Mouse (Mus musculus): ENCODE data around the gene Arel1. TPM values are rescaled to one million over a fixed set of nuclear protein-coding genes. Genes with fewer than 3 reads are reported as not detected.
A peak's percentile ranks its signal among the peaks of the same experiment; 100 is the strongest.

The Arel1 gene
- polyA plus RNA-seq, 1 experiment from 2014 or later, result 10.8 TPM

DNA sequence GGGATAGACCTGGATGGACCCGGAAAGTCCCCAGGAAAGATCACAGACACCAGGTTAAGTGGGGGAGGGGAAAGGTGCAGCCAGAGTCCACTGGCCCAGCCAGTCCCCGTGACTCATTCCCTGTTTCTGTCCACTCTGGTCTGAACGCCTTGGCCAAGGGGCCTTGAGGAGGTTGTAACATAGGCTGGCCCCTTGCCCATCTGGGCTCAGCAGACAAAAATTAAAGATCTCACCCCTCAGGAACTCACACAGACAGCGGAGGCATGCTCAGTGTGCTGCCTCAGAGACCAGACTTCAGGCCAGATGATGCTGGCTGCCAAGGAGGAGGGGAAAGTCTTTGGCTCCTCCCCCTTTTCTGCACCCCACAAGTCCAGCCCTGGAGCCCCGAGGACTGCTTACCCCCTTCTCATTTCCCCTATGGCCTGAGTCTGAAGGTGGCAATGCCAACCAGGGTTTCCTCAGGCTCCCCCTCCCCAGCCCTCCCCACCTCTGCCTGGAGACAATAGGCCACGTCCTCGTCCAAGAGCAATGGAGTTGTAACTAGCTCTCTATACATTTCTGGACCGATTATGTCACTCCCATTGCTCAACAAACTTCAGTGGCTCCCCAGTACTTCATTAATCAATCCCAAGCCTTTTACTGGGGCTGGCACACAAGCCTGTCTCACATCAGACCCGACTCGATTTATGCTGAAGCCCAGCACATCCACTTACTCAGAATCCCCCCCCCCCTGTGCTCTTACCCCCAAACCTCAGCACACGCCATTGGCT is 85.4 kb downstream of the Arel1 start:
- Histone ChIP-seq H3K4me1 (peaks cover 4% of the 10 kb centered on the region; the same call in 1 of the 2 replicates), H3K27me3 (ENCODE audit: insufficient read depth, poor library complexity, severe bottlenecking) (peaks cover 36% of the 10 kb centered on the region), H3K4me3 (no peak overlapping the region), H3K9me3 (no peaks in the 10 kb centered on the region), H3K36me3 (no peaks in the 10 kb centered on the region), H3K27ac (no peak overlapping the region)
- no peak for DNase-seq (ENCODE audit: low spot score)
- WGBS, result 67% methylated on average over 11 of the region's 11 CpGs

DNA sequence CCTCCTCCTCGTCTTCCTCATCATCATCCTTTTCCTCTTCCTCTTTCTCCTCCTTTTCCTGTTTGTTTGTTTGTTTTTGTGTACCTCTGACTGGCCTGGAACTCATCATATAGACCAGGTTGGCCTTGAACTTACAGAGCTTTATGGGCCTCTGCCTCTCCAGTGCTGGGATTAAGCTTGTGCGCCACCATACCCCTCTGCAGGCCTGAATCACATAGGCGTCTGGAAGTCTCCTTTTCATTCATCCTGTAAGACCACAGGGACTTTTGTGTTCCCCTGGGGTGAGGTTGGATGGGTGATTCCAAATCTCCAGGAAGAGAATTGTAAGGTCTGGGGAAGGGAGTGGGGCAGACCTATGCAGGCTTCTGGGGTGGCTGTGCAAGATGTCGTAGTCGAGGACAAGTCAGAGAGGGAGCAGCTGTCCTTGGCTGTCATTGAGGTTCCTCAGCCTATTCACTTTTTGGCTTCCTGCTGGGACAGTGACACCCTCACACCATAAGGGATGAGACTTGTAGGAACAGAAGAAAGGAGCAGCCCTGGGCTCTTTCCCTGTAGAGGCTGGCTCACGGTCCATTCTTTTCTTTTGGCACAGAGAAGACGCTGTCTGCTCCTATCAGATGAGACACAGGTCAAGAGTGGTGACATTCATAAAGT is 86.2 kb downstream of the Arel1 start:
- Histone ChIP-seq H3K4me3 (no peak overlapping the region), H3K9me3 (no peaks in the 10 kb centered on the region), H3K4me1 (peaks cover 4% of the 10 kb centered on the region; the same call in 1 of the 2 replicates), H3K27me3 (ENCODE audit: insufficient read depth, poor library complexity, severe bottlenecking) (peaks cover 43% of the 10 kb centered on the region), H3K27ac (no peak overlapping the region), H3K36me3 (no peaks in the 10 kb centered on the region)
- 78% methylated on average over 7 of the region's 7 CpGs for WGBS
- no peak for DNase-seq (ENCODE audit: low spot score)

DNA sequence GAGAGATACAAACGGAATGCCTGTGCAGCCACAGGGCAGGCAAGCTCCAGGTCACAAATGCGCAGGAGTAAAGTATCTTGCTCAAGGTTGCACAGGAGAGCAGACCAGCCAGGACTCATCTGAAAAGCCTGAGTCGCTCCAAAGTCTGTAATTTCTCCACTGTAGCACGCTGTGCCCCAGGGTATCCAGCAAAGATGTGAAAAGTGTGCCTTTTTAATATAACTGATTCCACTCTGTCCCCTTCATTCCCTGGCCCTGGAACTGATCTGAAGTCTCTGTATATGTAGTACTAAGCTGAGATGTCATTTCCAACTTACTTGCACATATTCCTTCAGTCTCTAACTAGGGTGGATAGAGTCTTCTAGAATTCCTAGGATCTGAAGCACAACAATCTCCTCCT is 87.9 kb downstream of the Arel1 start:
- DNase-seq (ENCODE audit: low spot score), result no peak
- peaks cover 61% of the 10 kb centered on the region for H3K27me3 ChIP-seq (ENCODE audit: insufficient read depth, poor library complexity, severe bottlenecking)
- WGBS, result 76% methylated on average over 4 of the region's 4 CpGs

DNA sequence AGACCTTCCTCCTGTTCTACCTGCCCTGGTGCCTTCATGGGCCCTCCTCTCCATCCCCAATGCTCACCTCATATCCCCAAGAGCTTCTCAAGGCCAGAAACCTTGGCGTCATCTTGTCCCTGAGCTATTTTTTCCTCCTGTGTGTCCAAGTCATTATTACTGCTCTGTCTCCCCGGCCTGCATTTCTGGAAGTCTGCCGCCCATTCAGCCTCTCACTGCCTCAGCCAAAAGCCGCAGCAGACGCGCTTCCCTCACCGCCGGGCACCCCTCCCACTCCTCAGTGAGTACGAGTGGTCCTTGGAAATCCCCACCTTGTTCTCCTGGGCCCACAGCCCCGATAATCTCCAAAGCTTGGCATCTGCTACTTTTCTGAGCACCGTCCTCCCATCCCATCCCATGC is 90.6 kb downstream of the Arel1 start:
- H3K36me3 ChIP-seq, result no peaks in the 10 kb centered on the region
- H3K9me3 ChIP-seq, result no peaks in the 10 kb centered on the region
- H3K27ac ChIP-seq, result no peak overlapping the region
- no peak for DNase-seq (ENCODE audit: low spot score)
- 55% methylated on average over 11 of the region's 11 CpGs for WGBS
- H3K4me3 ChIP-seq, result no peak overlapping the region
- H3K4me1 ChIP-seq, result peaks cover 23% of the 10 kb centered on the region
- H3K27me3 ChIP-seq (ENCODE audit: insufficient read depth, poor library complexity, severe bottlenecking), result peaks cover 85% of the 10 kb centered on the region

More for the DNA sequence above, 87.9 kb downstream of the Arel1 start:
- Histone ChIP-seq H3K4me3 (no peak overlapping the region), H3K36me3 (no peaks in the 10 kb centered on the region), H3K9me3 (no peaks in the 10 kb centered on the region), H3K4me1 (peaks cover 4% of the 10 kb centered on the region; the same call in 1 of the 2 replicates), H3K27ac (no peak overlapping the region)

DNA sequence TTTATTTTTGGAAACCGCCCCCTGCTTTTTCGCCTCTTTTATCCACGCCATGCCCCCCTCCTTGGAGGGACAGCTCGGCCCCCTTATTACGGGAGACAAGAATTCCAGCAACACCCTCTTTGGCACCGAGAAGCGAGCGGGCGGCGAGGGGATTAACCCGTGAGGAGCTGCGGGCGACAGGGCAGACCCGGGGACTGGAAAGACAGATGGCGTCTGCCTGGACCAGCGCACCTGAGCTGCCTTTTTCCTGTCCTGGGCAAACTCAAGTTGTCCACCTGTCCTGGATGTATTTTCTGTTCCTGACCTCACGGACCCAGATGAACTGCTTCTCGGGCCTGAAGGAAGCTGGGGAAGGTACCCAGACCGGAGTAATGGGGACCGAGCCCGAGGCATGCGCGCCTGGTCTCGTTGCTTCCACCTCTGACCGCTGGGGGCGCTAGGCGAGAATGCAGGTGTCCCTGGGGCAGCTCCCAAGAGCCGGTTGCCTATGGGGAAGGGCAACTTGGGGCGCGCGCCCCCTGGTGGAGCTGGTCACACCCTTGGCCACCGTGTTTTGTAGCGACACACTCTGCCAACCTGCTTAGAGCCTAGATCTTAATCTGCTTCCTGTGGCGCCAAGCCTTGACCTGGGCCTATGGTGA is 94.1 kb downstream of the Arel1 start, which contains the start of gene Ltbp2:
Gene Ltbp2 (minus strand): TSS at position 52 of the 641 bp plus-strand sequence.
- 3% methylated on average over 34 of the region's 34 CpGs for WGBS
- Histone ChIP-seq H3K4me1 (peaks cover 23% of the 10 kb centered on the region), H3K27ac (no peak within 1 kb of the TSS; the same call in 1 of the 2 replicates), H3K36me3 (no peaks in the 10 kb centered on the region), H3K27me3 (ENCODE audit: insufficient read depth, poor library complexity, severe bottlenecking) (peaks cover 80% of the 10 kb centered on the region), H3K9me3 (no peaks in the 10 kb centered on the region), H3K4me3 (peak within 1 kb of the TSS; percentile 58)
- peak; percentile 93 for DNase-seq (ENCODE audit: low spot score)

DNA sequence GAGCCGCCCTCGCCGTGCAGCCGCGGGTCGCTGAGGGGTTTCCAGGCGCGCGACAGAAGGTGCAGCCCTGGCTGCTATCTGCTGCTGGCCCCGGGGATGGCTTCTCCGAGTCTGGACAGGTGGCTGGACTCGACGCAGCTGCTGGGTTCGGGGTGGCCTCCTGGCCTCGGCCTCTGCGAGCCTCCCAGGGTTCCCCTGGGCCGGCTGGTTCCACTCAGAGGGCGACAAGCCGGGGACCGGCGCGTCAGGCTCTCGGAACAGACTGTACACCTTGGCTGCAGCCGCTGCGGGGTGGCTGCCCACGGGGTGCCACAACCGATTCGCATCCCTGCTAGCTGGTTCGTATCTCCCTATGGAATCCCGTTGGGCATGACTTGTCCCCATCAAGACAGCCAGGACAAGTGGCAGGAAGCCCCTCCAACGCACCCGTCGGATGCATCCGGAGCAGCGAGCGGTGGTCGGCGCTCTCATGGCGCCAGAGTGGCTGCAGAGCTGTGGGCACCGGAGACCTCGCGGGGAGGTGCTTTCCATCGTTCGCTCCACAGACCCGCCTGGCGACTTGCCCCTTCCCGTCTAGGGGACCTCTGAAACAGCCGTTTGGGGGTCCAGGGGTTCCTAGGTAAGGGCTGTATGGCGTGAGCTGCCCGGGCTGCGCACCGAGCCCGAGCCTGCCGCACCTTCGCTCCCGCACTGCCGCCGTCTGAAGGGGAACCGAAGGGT is 94.8 kb downstream of the Arel1 start:
- 1% methylated on average over 59 of the region's 59 CpGs for WGBS
- DNase-seq (ENCODE audit: low spot score), result no peak
- peak overlapping the region; percentile 58 for H3K4me3 ChIP-seq
- H3K4me1 ChIP-seq, result peaks cover 19% of the 10 kb centered on the region
- no peaks in the 10 kb centered on the region for H3K9me3 ChIP-seq
- H3K27ac ChIP-seq, result no peak overlapping the region; the same call in 1 of the 2 replicates
- no peaks in the 10 kb centered on the region for H3K36me3 ChIP-seq
- H3K27me3 ChIP-seq (ENCODE audit: insufficient read depth, poor library complexity, severe bottlenecking), result peaks cover 79% of the 10 kb centered on the region

DNA sequence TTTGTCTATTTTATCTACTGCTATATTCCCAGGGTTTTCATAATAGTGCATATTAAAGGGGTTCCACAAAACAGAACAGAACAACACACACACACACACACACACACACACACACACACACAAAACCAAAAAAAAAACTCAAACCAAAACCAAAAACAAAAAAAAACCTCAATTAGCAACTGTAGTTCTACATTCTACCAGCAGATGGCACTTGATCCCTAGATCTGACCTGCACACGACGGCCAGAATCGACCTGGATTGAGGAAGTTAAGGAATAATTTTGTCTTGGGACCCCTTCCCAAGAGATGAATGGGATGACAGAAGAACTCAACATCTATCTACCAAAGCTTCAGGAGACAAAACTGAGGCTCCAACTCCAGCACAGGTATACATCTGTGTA is 97.3 kb downstream of the Arel1 start:
- peaks cover 68% of the 10 kb centered on the region for H3K27me3 ChIP-seq (ENCODE audit: insufficient read depth, poor library complexity, severe bottlenecking)
- no peaks in the 10 kb centered on the region for H3K9me3 ChIP-seq
- WGBS, result 0% methylated on average over 3 of the region's 3 CpGs
- no peak for DNase-seq (ENCODE audit: low spot score)
- no peaks in the 10 kb centered on the region for H3K36me3 ChIP-seq
- peaks cover 19% of the 10 kb centered on the region for H3K4me1 ChIP-seq
- H3K4me3 ChIP-seq, result no peak overlapping the region
- H3K27ac ChIP-seq, result no peak overlapping the region

DNA sequence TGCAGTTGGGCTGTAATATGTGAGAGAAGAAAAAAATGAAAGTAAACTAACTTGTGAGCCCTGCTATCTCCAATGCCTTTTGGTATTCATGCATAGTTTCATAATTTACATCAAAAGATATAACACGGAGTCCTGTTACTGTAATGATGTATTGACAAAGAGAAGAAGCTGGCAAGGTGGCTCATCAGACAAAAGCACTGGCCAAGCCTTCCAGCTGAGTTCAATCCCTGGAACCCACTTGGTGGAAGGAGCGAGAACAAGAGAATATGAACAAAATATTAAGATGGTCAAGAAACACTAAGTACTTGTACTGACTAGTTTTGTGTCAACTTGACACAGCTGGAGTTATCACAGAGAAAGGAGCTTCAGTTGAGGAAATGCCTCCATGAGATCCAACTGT is 98.4 kb downstream of the Arel1 start:
- Histone ChIP-seq H3K27ac (no peak overlapping the region), H3K4me1 (peaks cover 19% of the 10 kb centered on the region), H3K36me3 (no peaks in the 10 kb centered on the region), H3K4me3 (no peak overlapping the region), H3K9me3 (no peaks in the 10 kb centered on the region), H3K27me3 (ENCODE audit: insufficient read depth, poor library complexity, severe bottlenecking) (peaks cover 56% of the 10 kb centered on the region)
- 61% methylated on average over 2 of the region's 2 CpGs for WGBS
- no peak for DNase-seq (ENCODE audit: low spot score)

Other genes starting within 250 kb of the Arel1 start
- 55.5 and 58.4 TPM in 2 replicates for gene Npc2, start 197.7 kb downstream of the Arel1 start, polyA plus RNA-seq (2016; fragmentation: Nextera tagmentation; extraction: Ambion mirVana)
- gene Isca2, start 197.6 kb downstream of the Arel1 start, polyA plus RNA-seq (2016; fragmentation: Nextera tagmentation; extraction: Ambion mirVana), result 142 and 145 TPM in 2 replicates
- gene Ltbp2, start 94.4 kb downstream of the Arel1 start, polyA plus RNA-seq (2016; fragmentation: Nextera tagmentation; extraction: Ambion mirVana), result 0.23 and 0.26 TPM in 2 replicates
- 106 and 142 TPM in 2 replicates for gene Fcf1, start within 50 bp of the Arel1 start, polyA plus RNA-seq (2016; fragmentation: Nextera tagmentation; extraction: Ambion mirVana)
- 23.8 and 28.7 TPM in 2 replicates for gene Ylpm1, start 25.4 kb upstream of the Arel1 start, polyA plus RNA-seq (2016; fragmentation: Nextera tagmentation; extraction: Ambion mirVana)
- 1.9 and 2.6 TPM in 2 replicates for gene Prox2, start 139.9 kb upstream of the Arel1 start, polyA plus RNA-seq (2016; fragmentation: Nextera tagmentation; extraction: Ambion mirVana)
- gene Dlst, start 139.9 kb upstream of the Arel1 start, polyA plus RNA-seq (2016; fragmentation: Nextera tagmentation; extraction: Ambion mirVana), result 162 and 217 TPM in 2 replicates
- gene Rps6kl1, start 180.4 kb upstream of the Arel1 start, polyA plus RNA-seq (2016; fragmentation: Nextera tagmentation; extraction: Ambion mirVana), result 1.4 and 1.5 TPM in 2 replicates
- gene Pgf, start 206.9 kb upstream of the Arel1 start, polyA plus RNA-seq (2016; fragmentation: Nextera tagmentation; extraction: Ambion mirVana), result 9.3 and 13.6 TPM in 2 replicates
- 71.5 and 91.3 TPM in 2 replicates for gene Eif2b2, start 248.6 kb upstream of the Arel1 start, polyA plus RNA-seq (2016; fragmentation: Nextera tagmentation; extraction: Ambion mirVana)